Mouse (Mus musculus): ENCODE measurements around the gene Tmem63a. TPM values are rescaled to one million over a fixed set of nuclear protein-coding genes. Genes with fewer than 3 reads are reported as not detected.
"Not testable (repeated sequence)": the region's sequence is repeated elsewhere in the genome, so short reads cannot be mapped to it uniquely, and the experiment has no call there.

The Tmem63a gene
- polyA plus RNA-seq (2012; rRNA removed), result 72.8 and 80.0 TPM in 2 replicates

DNA sequence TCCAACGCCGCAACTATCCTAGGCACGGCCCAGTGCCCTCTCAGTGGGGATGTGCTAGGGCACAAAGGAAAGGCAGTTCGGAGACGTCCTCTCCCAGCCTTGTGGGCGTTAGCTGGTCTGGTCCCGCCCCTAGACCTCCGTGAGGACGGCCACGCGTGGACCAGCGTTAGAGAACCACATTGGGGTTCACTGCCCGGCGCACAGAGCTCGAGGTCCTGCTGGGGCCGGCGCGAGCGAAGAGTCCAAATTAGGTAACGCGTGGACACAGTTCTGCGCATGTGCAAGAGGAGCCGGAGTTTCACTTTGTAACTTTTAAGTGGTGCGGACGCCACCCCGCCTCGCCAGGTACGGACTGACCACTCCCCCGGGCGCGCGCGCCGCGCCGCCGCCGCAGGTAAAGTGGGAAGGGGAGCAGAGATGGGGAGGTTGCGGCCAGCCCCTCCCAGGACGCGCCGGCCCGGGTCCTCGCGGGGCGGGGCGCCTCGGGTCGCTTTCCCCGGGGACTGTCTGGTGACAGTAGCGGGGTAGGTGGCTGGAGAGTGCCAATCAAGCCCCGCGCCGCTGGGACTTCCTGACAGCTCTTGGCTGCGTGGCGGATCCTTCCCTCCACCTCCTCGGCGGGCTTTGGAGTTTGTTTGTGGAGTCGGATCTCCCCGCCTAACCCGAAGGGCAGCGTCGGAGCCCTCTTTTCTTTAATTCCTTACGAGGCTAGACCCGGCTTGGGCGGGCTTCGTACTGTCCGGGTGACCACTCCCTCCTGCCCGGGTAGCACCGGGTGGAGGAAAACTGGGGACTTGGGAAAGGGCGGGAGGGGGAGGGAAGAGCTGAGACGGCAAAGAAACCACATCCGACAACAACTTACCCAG lies at the start of gene Tmem63a:
Gene Tmem63a, plus strand, starts transcription at position 179 of the 866 bp plus-strand sequence.
- peak; percentile 79 for DNase-seq (ENCODE audit: low spot score)

DNA sequence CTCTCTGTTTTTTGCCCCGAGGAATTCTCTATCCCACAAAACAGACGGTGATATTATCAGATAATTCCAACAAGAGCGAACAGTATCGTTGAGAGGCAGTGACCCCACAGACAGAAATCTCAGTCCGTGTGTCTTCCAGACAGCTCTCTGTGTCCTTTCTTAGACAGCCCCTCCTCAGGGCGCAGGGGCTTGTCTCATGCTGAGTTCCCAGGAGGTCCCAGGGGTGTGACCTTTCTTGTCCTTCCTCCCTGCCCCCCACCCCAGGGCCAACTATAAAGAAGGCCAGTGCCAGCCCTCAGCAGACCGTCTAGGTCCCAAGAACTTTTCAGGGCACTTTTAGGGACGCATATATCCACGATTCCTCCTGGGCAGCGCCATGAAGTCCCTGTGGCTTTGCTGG lies 49.3 kb upstream of the Tmem63a start, which contains the start of gene Lefty2:
Gene Lefty2, plus strand, starts transcription at position 301 of the 400 bp plus-strand sequence.
- DNase-seq (ENCODE audit: low spot score), result no peak

DNA sequence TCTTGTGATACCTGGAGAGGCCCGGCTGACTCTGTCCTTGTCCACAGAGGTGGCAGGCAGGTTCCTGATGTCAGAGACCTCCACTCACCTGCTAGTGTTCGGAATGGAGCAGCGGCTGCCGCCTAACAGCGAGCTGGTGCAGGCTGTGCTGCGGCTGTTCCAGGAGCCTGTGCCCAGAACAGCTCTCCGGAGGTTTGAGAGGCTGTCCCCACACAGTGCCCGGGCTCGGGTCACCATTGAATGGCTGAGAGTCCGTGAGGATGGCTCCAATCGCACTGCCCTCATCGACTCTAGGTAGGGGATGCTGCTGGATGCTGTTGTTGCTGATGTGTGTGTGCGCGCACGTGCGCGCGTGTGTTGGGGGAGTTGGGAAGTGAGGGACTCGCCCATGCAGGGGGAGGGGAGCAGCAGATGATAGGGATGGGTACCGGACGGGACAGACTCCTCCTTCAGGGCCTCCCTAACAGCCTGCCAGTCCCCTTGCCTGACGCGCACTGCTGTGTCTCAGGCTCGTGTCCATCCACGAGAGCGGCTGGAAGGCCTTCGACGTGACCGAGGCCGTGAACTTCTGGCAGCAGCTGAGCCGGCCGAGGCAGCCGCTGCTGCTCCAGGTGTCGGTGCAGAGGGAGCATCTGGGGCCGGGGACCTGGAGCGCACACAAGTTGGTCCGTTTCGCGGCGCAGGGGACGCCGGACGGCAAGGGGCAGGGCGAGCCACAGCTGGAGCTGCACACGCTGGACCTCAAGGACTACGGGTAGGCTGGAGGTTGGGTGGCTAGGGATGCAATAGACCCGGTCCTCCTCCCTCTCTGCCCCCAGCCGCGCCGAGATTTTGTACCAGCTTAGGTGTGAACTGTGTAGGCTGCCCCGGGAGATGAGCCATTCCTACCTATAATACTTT lies 47.8 kb upstream of the Tmem63a start:
- DNase-seq (ENCODE audit: low spot score), result not testable (repeated sequence)

DNA sequence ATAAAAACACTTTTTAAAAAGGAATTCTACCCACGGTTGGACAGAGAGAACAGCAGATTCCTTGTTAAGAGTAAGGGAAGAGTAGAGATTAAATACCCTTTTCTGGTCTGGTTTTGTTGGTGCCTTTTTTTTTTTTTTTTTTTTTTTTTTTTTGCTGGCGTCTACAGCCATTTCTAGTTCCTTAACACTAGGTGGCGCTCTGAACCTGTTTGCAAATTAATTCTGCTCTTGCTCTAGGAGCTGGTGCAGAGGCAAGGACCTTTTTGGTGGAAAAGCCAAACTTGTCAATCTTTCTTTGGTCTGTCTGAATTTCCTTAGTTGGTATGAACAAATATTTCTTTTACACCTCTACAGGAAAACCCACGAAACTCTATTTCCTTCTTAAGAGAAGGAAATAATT lies 41.0 kb upstream of the Tmem63a start:
- DNase-seq (ENCODE audit: low spot score), result no peak

DNA sequence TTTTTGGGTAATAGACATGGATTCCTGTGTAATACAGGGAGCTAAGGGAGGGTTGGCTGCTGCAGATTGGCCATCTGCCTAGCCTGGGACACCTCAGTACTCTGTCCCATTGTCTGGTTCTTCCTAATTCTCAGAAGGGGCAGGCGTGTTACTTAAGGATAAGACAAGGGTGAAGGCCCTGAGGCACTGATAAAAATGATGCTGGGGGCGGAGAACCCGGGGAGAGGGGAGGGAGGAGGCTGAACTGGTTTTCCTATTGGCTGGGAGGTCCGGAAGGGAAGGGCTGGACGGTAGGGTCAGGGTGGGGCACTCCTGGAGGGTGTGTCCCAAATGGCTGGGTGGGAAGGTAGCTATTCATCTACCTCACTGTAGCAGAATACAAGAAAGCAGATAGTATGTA lies 39.2 kb upstream of the Tmem63a start:
- DNase-seq (ENCODE audit: low spot score), result no peak

DNA sequence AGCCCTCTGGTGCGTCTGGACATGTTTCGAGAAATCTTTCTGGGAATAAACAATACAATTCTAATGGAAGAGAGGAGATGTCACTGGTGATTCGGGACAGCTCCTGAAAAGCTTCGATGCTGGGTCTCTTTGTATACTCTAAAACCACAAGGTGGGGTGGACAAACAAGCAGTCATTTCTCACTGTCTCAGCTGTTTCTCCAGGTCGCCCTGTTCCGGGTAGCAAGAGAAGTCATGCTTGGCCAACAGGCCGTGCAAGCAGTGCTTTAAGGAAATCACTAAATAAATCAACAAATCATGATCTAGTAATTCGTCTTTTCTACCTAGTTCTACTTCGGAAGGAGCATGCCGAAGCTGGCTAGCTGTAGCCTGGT lies 38.5 kb upstream of the Tmem63a start:
- DNase-seq (ENCODE audit: low spot score), result no peak

DNA sequence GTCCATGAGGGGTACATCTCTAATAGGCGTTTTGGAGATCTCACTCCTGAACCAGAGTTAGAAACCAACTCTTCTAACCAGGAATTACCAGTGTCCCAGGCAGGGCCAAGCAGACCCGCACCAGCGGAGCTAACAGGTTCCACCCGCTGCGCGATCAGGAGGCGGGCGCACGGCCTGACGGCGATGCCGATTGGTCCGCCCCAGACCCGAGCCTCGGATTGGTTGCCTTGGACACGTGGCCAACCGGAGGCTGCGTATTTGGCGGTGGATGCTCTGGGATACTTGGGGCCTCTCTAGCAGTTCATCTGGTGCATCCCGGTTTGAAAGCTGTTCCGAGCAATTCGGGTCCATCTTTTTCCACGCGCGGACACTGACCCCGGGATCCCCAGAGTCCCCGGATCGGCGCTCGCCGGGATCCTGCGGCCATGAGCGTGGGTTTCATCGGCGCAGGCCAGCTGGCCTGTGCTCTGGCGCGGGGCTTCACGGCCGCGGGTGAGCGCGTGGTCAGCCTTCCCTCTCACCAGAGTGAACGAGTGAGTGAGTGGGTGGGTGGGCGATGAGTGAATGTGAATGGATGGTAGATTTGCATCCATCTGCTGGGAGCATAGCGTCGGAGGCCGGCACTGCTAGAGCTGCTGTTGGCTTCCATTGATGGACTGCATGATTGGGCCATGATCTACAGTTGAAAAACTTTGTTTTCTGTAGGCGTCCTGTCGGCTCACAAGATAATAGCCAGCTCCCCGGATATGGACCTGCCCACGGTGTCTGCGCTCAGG lies 37.9 kb upstream of the Tmem63a start, which contains the start of gene Pycr2:
Gene Pycr2, plus strand, starts transcription at position 255 of the 776 bp plus-strand sequence.
- DNase-seq (ENCODE audit: low spot score), result peak; percentile 83

DNA sequence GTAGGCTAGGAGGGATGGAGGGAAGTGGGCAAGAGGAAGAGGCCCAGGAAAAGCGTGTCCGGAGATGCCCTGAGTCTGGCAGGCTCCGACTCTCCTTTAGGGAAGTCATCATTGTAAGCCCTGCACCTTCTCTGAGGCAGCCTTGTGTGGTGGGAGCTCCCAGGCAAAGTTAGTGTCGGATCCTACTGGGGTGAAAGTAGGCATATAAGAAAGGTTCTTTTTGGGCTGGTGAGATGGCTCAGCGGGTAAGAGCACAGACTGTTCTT lies 37.4 kb upstream of the Tmem63a start:
- no peak for DNase-seq (ENCODE audit: low spot score)

DNA sequence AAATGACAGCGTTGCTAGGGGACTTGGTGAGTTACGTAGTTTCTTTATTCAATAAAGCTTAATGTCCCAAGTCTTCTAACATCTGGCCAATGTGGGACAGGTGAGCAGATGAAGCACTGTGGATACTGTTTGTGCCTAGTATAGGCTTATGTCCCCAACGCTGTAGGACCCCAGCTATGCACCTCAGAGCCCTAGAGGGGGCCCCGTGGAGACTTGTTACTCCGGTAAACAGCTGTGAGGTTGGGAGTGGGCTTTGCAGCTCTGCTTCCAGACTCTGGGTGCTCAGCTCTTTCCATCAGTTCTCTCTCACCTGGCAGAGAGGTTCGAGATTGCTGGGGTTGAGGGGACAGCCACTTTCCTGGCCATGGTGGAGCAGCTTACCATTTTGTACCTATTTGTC lies 36.8 kb upstream of the Tmem63a start:
- DNase-seq (ENCODE audit: low spot score), result no peak

DNA sequence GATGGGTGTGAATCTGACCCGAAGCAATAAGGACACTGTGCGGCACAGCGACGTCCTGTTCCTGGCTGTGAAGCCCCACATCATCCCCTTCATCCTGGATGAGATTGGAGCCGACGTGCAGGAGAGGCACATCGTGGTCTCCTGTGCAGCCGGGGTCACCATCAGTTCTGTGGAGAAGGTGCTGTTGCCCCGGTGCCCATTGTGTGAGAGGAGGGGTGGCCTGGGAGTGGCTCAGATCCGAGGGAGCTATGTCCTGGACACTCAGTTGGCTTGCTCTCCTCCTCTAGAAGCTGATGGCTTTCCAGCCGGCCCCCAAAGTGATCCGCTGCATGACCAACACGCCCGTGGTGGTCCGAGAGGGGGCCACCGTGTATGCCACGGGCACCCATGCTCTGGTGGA lies 36.3 kb upstream of the Tmem63a start:
- no peak for DNase-seq (ENCODE audit: low spot score)

DNA sequence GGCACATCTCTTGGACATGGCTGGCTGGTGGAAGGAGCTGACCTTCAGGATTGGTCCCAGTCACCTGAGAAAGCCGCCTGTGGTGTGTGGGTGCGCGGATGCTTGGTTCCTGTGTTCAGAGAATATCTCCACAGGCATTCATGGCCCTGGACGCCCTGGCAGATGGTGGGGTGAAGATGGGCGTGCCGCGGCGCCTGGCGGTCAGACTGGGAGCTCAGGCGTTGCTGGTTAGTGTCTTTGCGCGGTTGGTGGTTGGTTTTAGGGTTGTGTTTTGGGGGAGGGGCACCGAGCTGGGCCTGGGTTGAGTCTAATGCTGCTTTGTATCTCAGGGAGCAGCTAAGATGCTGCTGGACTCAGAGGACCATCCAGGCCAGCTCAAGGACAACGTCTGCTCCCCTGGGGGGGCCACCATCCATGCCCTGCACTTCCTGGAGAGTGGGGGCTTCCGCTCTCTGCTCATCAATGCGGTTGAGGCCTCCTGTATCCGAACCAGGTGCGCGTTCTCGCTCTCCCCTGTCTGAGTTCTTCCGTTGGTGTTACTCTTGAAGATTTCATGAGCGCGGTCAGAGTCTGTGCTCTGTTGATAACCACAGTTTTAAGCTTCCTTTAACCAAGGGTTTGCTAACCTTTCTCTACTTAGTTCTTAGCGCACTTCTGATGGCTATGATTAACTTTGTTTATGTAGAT lies 35.5 kb upstream of the Tmem63a start:
- no peak for DNase-seq (ENCODE audit: low spot score)

DNA sequence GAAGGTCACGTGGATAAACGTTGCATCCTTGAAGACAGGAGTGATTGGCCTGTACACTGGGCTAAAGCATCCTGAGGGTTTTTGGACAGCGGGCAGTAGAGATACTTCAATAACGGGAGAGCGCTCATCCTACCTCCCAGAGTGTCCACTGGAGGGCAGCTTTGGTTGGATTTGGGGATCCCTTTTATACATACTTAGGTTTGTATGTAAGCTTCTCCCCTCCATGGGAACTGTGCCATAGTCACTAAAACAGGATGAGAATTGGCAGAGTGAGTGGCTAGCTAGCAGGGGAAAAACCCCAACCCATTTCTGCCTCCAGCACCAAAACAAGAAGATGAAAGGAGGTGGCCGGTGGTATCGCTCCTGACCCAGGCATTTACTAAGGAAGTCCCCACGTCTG lies 31.0 kb upstream of the Tmem63a start:
- DNase-seq (ENCODE audit: low spot score), result no peak

DNA sequence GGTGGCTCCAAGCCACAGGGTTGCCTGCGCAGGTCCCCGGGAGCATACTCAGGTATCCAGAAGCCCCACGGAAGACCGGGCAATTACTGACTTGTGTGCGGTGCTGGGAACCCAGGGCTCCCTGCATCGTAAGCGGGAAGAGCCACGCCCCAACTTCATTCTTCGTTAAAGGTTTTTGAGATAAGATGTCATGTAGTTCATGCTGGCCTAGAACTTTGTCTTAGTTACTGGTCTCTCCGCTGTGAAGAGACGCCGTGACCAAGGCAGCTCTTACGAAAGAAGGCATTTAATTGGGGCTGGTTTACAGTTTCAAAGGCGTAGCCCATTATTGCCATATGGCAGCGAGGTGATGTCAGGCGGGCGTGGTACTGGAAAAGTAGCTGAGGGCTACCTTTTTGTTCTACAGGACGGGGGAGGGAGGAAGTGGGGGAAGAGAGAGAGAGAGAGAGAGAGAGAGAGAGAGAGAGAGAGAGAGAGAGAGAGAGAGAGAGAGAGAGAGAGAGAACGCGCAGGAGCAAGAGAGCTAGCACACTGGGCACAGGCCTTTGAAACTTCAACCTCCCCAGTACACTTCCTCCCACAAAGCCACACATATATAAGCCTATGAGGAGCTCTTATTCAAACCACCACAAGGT lies 30.4 kb upstream of the Tmem63a start:
- DNase-seq (ENCODE audit: low spot score), result no peak

DNA sequence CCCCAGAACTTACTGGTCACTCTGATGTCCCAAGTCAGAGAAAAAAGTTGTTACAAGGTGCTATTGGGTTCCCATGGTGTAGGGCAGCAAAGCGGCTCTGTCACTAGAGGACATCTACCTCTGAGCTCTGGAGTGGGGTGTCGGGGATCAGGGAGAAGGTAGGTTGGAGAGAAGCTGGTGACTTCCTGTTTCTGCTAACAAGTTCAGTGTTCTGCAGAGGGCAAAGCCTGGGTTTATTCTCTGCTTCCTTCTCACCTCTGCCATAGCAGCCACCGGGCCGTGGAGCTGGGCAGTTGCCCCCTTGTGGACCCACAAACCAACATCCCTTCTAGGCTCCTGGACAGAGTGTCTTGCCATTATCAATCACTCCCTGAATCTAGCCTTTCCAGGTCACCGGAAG lies 29.4 kb upstream of the Tmem63a start:
- DNase-seq (ENCODE audit: low spot score), result no peak

DNA sequence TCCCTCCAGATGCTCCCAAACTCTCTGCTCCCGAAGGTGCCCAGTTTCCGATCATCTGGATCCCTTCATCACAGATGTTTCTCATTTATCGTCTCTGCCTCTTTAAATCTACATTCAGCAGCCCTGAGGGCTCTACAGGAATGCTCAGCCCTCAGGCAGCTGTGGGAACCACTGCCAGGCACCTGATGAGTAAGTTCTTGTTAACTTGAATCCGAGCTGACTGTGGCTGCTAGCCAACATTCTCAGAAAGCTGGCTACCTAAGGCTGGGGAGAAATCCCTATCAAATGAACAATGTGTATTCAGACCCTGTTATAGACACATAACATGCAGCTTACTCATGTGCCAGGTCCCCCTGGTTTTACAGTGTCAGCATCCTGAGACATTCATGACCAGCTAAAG lies 28.3 kb upstream of the Tmem63a start:
- no peak for DNase-seq (ENCODE audit: low spot score)

DNA sequence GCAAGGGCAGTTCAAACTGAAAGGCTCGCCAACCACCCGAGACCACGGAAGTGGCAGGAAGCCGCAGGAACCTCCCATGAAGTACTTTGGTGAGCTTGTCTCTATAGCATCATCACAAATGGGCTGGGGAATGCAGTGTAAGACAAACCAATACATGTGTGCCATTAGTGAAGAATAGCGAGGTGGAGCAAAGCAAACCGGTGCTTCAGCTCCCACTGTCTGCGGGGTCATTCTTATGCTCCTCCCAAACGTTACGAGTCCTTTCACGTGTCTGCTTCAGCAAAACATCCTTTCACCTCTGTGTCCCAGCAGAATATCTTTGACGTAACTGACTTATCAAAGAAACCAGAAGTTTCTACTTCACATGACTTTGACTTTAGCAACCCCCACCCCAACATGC lies 25.7 kb upstream of the Tmem63a start:
- no peak for DNase-seq (ENCODE audit: low spot score)

DNA sequence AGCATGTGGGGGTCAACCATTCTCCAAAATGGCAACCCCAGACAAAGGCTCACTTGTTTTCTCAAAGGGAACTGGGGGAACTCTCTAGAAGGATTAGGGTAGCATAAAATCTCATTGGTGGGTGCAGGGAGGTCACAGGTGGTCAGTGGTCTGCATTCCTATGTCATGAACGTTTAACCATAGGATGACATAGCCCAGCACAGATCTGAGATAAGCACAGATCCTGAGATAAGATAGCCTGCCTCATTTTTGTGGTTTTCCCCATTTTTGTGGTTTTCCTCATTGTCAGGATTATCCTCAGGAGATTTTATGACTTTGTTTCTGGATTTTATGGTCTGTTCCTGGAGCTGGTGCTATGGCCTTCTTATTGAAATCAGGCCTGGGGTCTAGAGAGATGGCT lies 25.1 kb upstream of the Tmem63a start:
- no peak for DNase-seq (ENCODE audit: low spot score)

DNA sequence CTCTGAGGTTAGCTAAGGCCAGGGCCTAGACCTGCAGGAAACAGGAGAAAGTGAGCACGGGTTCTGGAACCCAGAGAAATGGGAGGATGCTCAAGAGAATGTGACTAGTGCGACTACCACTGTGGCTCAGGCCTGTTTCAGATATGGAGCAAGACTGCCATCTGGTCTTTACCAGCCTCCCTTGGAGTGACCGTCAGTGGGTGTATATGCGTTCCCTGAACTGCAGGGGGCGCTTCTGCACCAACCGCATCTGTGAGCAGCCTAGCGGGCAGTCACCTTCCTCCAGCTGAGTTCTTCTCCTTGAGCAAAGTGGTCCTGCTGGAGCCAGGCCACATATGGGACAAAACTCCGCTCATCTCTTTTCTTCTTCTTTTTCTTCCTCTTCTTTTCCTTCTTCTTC lies 22.5 kb upstream of the Tmem63a start:
- no peak for DNase-seq (ENCODE audit: low spot score)

DNA sequence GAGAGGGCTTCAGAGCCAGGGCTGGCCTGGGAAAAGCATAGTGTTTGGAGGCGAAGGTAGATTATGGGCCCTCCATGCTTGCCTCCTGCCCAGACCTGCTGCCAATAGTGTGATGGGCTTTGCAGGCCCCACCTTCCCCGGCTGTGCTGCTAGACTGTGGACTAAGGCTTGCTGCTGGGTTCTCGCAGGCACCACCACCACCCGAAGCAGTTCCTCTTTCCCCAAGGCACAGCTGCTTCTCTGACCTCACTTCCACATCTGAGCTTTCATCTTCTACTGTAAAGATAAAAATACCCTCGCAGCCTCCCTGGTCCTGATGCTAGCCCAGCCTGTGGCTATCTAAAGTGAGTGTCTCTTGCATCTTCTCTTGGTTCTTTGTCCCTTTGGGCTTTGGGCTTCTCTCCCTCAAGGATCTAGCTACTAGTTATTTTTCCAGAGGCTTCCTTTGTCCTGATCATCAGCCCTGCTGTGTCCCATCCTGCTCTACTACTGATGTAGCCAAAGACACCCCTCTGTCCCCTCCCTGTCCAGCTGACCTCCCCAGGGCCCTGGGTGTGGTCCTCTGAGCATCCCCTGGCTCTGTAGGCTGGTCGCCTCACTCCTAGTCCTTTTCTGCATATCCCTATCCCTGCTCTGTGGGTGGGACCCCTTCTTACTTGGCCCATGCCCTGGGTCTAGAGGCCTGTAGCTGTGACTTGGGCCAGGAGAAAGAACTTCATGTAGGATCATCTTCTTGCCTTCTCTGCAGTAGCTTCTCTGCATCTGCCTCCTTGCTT lies 19.7 kb upstream of the Tmem63a start:
- DNase-seq (ENCODE audit: low spot score), result no peak

DNA sequence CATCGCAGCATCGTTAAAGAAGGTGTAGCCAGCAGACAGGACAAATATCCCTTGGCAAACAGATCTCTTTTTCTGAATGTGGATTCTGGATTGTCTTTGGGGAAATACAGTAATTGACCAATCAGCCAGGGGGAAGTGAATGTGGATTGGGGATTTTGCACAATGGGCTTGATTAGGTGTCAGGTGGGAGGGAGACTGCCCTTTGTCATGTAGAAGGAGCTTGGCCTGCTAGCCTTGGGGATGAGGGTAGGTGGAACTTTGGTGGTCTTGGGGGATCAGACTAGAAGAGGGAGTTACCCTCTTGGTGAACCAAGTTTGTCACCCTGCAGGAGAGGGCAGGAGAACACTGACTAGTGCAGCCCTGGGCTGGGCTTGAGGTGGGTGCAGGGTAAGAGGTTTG lies 17.4 kb upstream of the Tmem63a start:
- no peak for DNase-seq (ENCODE audit: low spot score)
